Mouse (Mus musculus): ENCODE measurements around the gene Csf2rb2.
"Not testable (repeated sequence)": the region's sequence is repeated elsewhere in the genome, so short reads cannot be mapped to it uniquely, and the experiment has no call there.

Csf2rb2 gene

GRCm38 (mm10) chr15:78257326-78258050, 48.0 kb downstream of the Csf2rb2 start:
- DNase-seq (ENCODE audit: extremely low spot score) = peak; percentile 63

- DNase-seq (ENCODE audit: extremely low spot score) = not testable (repeated sequence)
These were observed 48.8 kb downstream of the Csf2rb2 start for GRCm38 (mm10) chr15:78256602-78257259.

GRCm38 (mm10) chr15:78254751-78255150, 50.8 kb downstream of the Csf2rb2 start:
- DNase-seq (ENCODE audit: extremely low spot score) = peak; percentile 53

DNA sequence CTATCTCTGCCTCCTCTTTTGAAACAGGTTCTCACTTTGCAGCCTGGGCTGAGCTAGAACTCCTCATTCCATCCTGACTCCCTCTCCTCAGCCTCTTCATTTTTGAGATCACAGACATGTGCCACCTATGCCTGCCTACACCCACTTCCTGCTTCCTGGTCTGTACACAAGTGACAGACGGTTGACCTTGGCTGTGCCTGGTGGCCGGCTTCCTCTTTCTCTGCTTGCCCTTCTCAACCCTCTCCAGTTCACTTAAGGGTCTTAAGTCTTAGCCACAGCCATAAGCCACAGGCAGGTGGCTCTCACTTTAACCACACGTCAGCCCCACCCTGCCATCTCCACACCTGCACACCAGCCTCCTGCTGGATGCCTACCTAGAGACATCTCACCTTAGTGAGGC, 57.1 kb downstream of the Csf2rb2 start:
- DNase-seq (ENCODE audit: extremely low spot score) = no peak

DNA sequence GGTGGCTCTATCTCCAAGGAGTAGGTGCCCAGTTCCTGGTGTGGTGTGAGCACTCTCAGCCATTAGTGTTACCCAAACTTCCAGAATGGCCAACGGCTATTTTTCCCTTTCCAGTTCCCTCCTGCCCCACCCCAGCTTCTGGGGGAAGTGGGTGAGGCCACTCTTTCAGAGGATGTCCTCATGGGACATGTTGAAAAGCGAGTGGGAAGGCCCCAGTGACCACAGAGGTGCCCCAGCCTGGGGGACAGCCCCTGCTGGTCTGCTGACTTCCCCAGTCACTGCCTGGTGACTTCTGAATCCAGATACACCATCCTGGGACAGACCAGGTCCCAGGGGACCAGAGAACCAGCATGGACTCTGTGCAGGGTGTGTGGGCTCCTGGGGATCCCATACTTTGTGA, 57.9 kb downstream of the Csf2rb2 start:
- no peak for DNase-seq (ENCODE audit: extremely low spot score)

GRCm38 (mm10) chr15:78246143-78247116, 59.1 kb downstream of the Csf2rb2 start:
- no peak for DNase-seq (ENCODE audit: extremely low spot score)

DNA sequence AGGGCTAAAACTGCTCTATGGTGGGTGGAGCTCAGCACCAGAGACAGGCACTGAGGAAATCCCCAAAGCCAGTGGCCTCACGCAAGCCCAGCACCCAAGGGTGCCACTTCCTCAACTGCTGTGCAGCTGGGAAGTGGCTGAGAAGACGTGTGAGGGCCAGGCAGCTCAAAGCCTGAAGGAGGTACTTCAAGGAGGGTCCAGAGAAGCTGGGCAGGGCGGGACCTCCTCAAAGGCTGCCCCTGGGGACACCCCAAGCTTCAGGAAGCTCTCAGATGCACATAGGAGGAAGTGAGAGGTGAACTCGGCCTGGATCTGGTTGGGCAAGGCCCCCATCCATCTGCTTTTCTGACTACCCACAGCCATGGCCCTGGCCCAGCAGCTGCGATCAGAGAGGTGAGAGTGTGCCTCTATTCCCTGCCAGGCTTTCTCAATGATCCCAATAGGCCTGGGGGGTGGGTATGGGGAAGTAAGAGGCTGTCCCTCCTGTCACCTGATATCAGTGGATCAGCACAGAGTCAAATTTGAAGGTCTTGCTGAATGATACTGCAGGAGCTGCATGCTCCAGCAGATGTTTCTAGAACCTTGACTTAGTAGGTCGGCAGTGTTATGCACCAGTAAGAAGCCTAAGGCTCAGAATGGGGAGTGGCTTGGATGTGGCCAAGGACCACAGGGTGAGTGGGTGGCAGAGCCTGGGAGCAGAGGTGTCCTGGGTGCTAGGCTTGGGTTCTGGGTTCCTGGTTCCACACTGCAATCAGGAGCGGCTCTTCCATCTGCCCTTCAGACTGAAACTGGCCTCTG, 60.6 kb downstream of the Csf2rb2 start, which contains the start of gene Ncf4:
TSS of gene Ncf4 (plus strand) at position 107 of the 798 bp plus-strand sequence.
- no peak for DNase-seq (ENCODE audit: extremely low spot score)

- DNase-seq (ENCODE audit: extremely low spot score) = no peak
These were observed 61.7 kb downstream of the Csf2rb2 start for GRCm38 (mm10) chr15:78243774-78244173.

- DNase-seq (ENCODE audit: extremely low spot score) = no peak
These were observed 62.5 kb downstream of the Csf2rb2 start for GRCm38 (mm10) chr15:78243061-78243460.

DNA sequence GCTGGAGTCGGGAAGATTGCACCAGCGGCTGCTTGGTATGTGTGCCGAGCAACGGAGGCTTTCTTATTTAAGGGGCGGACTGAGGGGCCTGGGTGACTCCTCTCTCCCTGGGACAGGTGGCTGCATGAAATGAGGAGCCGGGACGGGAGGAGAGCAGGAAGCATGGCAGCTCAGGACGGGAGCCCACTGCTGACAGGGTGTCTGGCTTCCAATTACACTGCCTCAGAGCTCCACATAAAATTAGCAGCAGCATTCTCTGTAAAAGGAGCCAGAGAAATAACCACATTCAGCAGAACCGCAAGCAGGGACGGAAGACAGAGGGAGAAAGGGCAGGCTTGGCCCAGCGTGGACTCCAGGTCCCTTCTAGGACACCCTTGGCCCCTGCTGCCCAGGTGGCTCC, 64.2 kb downstream of the Csf2rb2 start:
- no peak for DNase-seq (ENCODE audit: extremely low spot score)

DNA sequence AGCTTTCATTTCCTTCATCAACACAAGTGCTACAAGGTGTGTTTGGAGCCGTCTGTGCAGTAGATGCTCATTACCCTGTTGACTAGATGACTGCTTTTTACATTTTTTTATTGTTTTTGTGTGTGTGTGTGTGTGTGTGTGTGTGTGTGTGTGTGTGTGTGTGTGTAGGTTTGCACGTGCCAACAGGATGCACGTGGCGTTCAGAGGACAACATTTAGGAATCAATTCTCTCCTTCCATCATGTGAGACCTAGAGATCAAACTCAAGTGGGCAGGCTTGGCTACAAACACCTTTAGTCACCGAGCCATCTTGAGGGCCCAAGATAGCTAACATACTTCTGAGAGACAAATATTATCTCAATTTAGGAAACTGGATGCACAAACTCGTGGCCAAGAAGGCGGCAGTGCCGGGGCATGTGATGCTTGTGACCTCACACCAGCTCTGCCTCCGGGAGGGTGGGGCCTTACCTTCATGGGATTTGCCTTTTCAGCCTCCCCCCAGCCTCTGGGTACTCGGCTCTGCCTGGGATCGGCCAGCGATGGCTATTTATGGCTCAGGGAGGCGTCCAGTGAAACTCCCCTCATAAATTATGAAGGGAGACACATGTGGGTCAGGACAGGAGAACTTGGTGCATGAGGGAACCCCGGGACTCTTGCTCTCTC, 65.4 kb downstream of the Csf2rb2 start:
- no peak for DNase-seq (ENCODE audit: extremely low spot score)

GRCm38 (mm10) chr15:78239453-78239852, 66.1 kb downstream of the Csf2rb2 start:
- DNase-seq (ENCODE audit: extremely low spot score) = peak; percentile 61

GRCm38 (mm10) chr15:78234823-78235509, 70.6 kb downstream of the Csf2rb2 start:
- no peak for DNase-seq (ENCODE audit: extremely low spot score)
